Mouse (Mus musculus): ENCODE data around the gene Mt3.
A peak's percentile ranks its signal among the peaks of the same experiment; 100 is the strongest.
"Not testable (repeated sequence)": the region's sequence is repeated elsewhere in the genome, so short reads cannot be mapped to it uniquely, and the experiment has no call there.

The Mt3 gene

GRCm38 (mm10) chr8:94153451-94153850 lies 1.0 kb downstream of the Mt3 start:
- no peak for DNase-seq (ENCODE audit: low spot score)

GRCm38 (mm10) chr8:94154537-94154936 lies 2.1 kb downstream of the Mt3 start:
- no peak for DNase-seq (ENCODE audit: low spot score)

- no peak for DNase-seq (ENCODE audit: low spot score)
Measured at GRCm38 (mm10) chr8:94156092-94156491, 3.7 kb downstream of the Mt3 start.

- not testable (repeated sequence) for DNase-seq (ENCODE audit: low spot score)
Measured at GRCm38 (mm10) chr8:94165772-94166171, 13.4 kb downstream of the Mt3 start.

GRCm38 (mm10) chr8:94167244-94167643 lies 14.8 kb downstream of the Mt3 start:
- peak; percentile 95 for DNase-seq (ENCODE audit: low spot score)

GRCm38 (mm10) chr8:94169547-94169946 lies 17.1 kb downstream of the Mt3 start:
- no peak for DNase-seq (ENCODE audit: low spot score)

- no peak for DNase-seq (ENCODE audit: low spot score)
Measured at GRCm38 (mm10) chr8:94171321-94171755, 18.9 kb downstream of the Mt3 start.

- DNase-seq (ENCODE audit: low spot score) = peak; percentile 51
Measured at GRCm38 (mm10) chr8:94172075-94172808, 19.8 kb downstream of the Mt3 start, which contains the start of gene Mt2. Gene Mt2, plus strand, starts transcription at chr8:94172664.

GRCm38 (mm10) chr8:94172809-94173732 lies 20.7 kb downstream of the Mt3 start:
- peak; percentile 64 for DNase-seq (ENCODE audit: low spot score)

GRCm38 (mm10) chr8:94173848-94174403 lies 21.5 kb downstream of the Mt3 start:
- DNase-seq (ENCODE audit: low spot score) = no peak

GRCm38 (mm10) chr8:94174619-94175213 lies 22.3 kb downstream of the Mt3 start:
- DNase-seq (ENCODE audit: low spot score) = no peak

- no peak for DNase-seq (ENCODE audit: low spot score)
Measured at GRCm38 (mm10) chr8:94177716-94178390, 25.4 kb downstream of the Mt3 start.

GRCm38 (mm10) chr8:94178857-94179712 lies 26.7 kb downstream of the Mt3 start, which contains the start of gene Mt1:
Gene Mt1, plus strand, starts transcription at chr8:94179082.
- peak; percentile 81 for DNase-seq (ENCODE audit: low spot score)

GRCm38 (mm10) chr8:94179713-94180560 lies 27.5 kb downstream of the Mt3 start:
- peak; percentile 50 for DNase-seq (ENCODE audit: low spot score)

GRCm38 (mm10) chr8:94180561-94180908 lies 28.1 kb downstream of the Mt3 start:
- no peak for DNase-seq (ENCODE audit: low spot score)

GRCm38 (mm10) chr8:94182055-94182929 lies 29.9 kb downstream of the Mt3 start:
- DNase-seq (ENCODE audit: low spot score) = no peak

GRCm38 (mm10) chr8:94183117-94183516 lies 30.7 kb downstream of the Mt3 start:
- DNase-seq (ENCODE audit: low spot score) = peak; percentile 80

GRCm38 (mm10) chr8:94184357-94184843 lies 32.0 kb downstream of the Mt3 start:
- DNase-seq (ENCODE audit: low spot score) = peak; percentile 7
